Mouse (Mus musculus) liver, embryonic 11.5 days (tissue): ENCODE measurements around the gene Actl6a. TPM values are rescaled to one million over a fixed set of nuclear protein-coding genes. Genes with fewer than 3 reads are reported as not detected.

Experiments used
- ATAC-seq: fragments of 200-750 bp; cut with Nextera tagmentation; replicated peaks from 2 replicates; pipeline ENCODE4 v1.8.0; 2017; ENCODE audit warnings: moderate number of reproducible peaks, mild to moderate bottlenecking, moderate TSS enrichment, moderate library complexity; ENCODE audit not compliant: low FRiP score
- DNase-seq: peaks from one replicate; pipeline ENCODE4 v3.0.0-alpha.2; 2017; ENCODE audit warnings: low spot score
- H3K27ac ChIP-seq: fragments of 300-500 bp; sonication (generic); 2 replicates; pipeline ENCODE4 v1.5.1; 2014; ENCODE audit warnings: mild to moderate bottlenecking, low read depth, low read length, control low read depth
- H3K27me3 ChIP-seq: fragments of 300-500 bp; sonication (generic); replicated peaks from 2 replicates; pipeline ENCODE4 v1.6.1; 2014; ENCODE audit warnings: low read length, mixed read lengths; ENCODE audit not compliant: control insufficient read depth, insufficient read depth
- H3K36me3 ChIP-seq: fragments of 300-500 bp; sonication (generic); 2 replicates; pipeline ENCODE4 v1.6.1; 2014; ENCODE audit warnings: mild to moderate bottlenecking, low read length, moderate library complexity, mixed read lengths; ENCODE audit not compliant: control insufficient read depth, insufficient read depth
- H3K4me1 ChIP-seq: fragments of 300-500 bp; sonication (generic); replicated peaks from 2 replicates; pipeline ENCODE4 v1.6.1; 2014; ENCODE audit warnings: low read length, mixed read lengths; ENCODE audit not compliant: control insufficient read depth, insufficient read depth
- H3K4me2 ChIP-seq: fragments of 300-500 bp; sonication (generic); 2 replicates; pipeline ENCODE4 v1.6.1; 2014; ENCODE audit warnings: mild to moderate bottlenecking, control low read depth, moderate library complexity
- H3K4me3 ChIP-seq: fragments of 300-500 bp; sonication (generic); 2 replicates; pipeline ENCODE4 v1.5.1; 2014; ENCODE audit warnings: low read depth, low read length, control low read depth
- H3K9ac ChIP-seq: fragments of 300-500 bp; sonication (generic); 2 replicates; pipeline ENCODE4 v1.6.1; 2014; ENCODE audit warnings: low read depth, low read length, control low read depth
- H3K9me3 ChIP-seq: fragments of 300-500 bp; sonication (generic); 2 replicates; pipeline ENCODE4 v1.6.1; 2016; ENCODE audit warnings: low read length, inconsistent platforms, mixed read lengths; ENCODE audit not compliant: control insufficient read depth
- WGBS: fragments of 180-500 bp; shearing (Covaris S2); extraction: QIAGEN DNeasy Blood & Tissue Kit; methylation state at CpG from one replicate; pipeline ENCODE4 v1.1.7; 2014; 5-methylcytosine and 5-hydroxymethylcytosine counted together
- polyA plus RNA-seq: library from polyadenylated mRNA; unstranded; fragments of >200 nt; fragmentation: Nextera tagmentation; extraction: Ambion mirVana; gene quantifications from 2 replicates; pipeline ENCODE4 v1.2.1, GENCODE M21; 2014

The Actl6a gene
- polyA plus RNA-seq, 1 experiment from 2014 or later = 196 TPM

DNA sequence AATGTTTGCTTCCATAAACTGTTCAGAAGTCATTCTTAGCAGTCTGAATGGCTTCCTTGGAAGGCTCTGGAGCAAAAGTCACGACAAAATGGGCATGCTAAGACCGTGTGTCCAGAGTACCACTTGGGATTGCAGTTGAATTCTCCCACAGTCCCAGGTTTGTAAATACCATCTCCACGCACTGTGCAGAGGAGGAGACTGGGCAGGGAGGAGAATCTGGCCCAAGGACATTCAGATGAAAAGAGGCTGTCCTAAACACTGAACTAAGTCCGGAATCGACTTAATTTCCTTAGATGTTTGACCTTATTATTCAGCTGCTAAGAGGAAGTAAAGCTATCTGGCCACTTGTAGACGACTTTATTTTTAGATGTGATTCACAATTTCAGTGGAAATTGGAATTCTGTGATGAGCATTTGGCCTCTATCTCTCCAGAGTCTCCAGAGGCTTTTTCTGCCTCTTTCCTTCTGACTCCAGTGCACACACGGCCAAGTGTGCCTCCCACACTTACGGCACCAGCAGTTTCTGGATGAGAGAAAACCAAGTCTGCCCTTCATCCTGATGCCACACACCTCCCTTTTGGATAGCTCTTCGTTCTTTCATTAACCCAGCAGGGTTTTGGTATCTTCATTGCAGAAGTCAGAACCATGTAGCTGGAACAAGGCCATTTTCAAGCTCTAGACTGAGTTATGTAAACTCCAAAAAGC, 37.7 kb upstream of the Actl6a start:
- Histone ChIP-seq H3K4me2 (no peak overlapping the region), H3K9me3 (no peaks in the 10 kb centered on the region), H3K36me3 (no peaks in the 10 kb centered on the region), H3K27ac (no peak overlapping the region), H3K27me3 (no peaks in the 10 kb centered on the region), H3K4me3 (no peak overlapping the region), H3K9ac (no peak overlapping the region), H3K4me1 (no peaks in the 10 kb centered on the region)
- WGBS = 77% methylated on average over 9 of the region's 9 CpGs
- no peak for DNase-seq
- ATAC-seq = no peak

DNA sequence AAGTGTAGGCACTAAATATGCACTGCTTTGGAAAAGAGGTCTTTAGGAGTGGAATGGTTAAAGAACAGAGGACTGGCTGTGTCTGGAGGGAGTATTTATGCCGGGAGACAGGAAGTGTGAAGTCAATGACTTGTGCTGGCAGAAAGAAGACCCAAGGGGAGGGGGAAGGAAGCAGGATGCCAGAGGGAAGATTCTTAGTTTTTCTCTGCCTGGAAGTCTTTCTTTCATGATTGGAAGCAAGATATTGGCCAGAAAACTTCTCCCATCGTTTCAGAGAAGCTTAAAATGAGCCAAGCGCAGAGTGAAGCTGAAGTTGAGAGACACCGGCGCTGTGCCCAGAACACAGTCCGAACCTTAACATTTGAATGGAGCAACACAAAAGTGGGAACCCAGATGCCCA, 36.9 kb upstream of the Actl6a start:
- ATAC-seq (no peak), DNase-seq (no peak)
- 70% methylated on average over 6 of the region's 6 CpGs for WGBS
- Histone ChIP-seq H3K9ac (no peak overlapping the region), H3K36me3 (no peaks in the 10 kb centered on the region), H3K9me3 (no peaks in the 10 kb centered on the region), H3K4me3 (no peak overlapping the region), H3K4me1 (no peaks in the 10 kb centered on the region), H3K27me3 (no peaks in the 10 kb centered on the region), H3K4me2 (no peak overlapping the region), H3K27ac (no peak overlapping the region)

DNA sequence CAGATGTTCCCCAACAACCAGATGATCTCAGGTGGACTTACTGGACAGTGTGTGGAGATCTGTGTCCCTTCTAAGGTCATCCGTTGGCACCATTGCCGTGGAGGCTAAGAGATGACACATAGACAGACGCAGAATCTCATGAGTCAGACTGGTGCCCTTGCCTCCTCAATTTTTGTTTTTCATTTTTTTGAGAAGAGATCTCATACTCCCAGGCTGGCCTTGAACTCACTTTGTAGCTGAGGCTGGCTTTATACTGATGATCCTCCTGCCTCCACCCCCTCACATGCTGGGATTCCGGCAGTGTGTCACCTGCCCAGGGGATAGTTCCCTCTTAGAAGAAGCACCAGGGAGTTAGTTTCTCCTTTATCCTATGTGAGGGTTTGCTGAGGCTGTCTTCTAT, 35.9 kb upstream of the Actl6a start:
- H3K27me3 ChIP-seq = no peaks in the 10 kb centered on the region
- no peak overlapping the region for H3K4me3 ChIP-seq
- 85% methylated on average over 4 of the region's 4 CpGs for WGBS
- no peaks in the 10 kb centered on the region for H3K4me1 ChIP-seq
- H3K9ac ChIP-seq = no peak overlapping the region
- H3K27ac ChIP-seq = no peak overlapping the region
- H3K36me3 ChIP-seq = no peaks in the 10 kb centered on the region
- ATAC-seq (no peak), DNase-seq (no peak)
- H3K4me2 ChIP-seq = no peak overlapping the region
- no peaks in the 10 kb centered on the region for H3K9me3 ChIP-seq

DNA sequence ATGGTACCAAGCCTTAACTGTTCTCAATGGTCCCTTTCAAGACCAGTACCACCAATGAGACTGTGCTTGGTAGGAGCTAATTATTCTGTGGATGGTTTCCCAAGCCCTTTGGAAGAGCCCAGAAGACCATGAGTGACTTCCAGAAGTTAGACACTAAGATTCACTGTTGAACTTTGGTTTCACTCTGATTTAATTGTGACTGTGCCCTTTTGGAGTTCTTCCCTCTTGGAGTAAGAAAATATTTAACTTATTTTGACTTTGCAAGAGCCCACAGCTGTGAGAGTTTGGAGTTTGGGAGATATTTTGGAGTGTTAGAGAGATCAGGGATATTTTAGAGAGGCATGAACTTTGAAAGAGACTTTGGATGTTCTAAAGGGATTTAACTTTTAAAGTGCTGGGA, 32.9 kb upstream of the Actl6a start:
- Histone ChIP-seq H3K4me2 (no peak overlapping the region), H3K9ac (no peak overlapping the region), H3K27ac (no peak overlapping the region), H3K4me1 (no peaks in the 10 kb centered on the region), H3K9me3 (no peaks in the 10 kb centered on the region), H3K4me3 (no peak overlapping the region), H3K36me3 (no peaks in the 10 kb centered on the region), H3K27me3 (no peaks in the 10 kb centered on the region; the same call in 1 of the 2 replicates)
- ATAC-seq (no peak), DNase-seq (no peak)

DNA sequence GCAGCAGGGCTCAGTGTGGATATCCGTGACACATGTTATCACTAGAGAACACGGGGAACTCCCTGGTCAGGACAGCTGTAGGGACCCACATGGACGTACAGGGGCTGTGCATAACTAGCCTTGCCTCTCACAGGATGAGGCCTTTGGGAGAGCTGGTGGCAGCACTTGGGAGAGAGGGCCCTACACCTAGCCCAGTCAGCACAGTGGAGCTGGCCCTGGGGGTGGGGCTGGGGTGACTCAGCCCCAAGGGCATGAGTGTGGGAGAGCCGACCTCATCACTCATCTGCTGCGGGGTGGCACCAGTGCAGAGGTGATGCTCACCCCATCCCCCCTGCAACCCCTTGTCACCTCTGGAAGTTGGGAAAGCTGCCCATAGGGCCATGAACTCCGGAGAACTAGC, 29.7 kb upstream of the Actl6a start:
- Histone ChIP-seq H3K9ac (no peak overlapping the region), H3K4me1 (no peaks in the 10 kb centered on the region), H3K36me3 (no peaks in the 10 kb centered on the region), H3K27me3 (no peaks in the 10 kb centered on the region; the same call in 1 of the 2 replicates), H3K4me2 (no peak overlapping the region), H3K4me3 (no peak overlapping the region), H3K9me3 (no peaks in the 10 kb centered on the region), H3K27ac (no peak overlapping the region)
- WGBS = 70% methylated on average over 6 of the region's 6 CpGs
- DNase-seq = no peak
- 0 out of 2 replicates have a peak, but pooled peaks have one; percentile 10 for ATAC-seq

DNA sequence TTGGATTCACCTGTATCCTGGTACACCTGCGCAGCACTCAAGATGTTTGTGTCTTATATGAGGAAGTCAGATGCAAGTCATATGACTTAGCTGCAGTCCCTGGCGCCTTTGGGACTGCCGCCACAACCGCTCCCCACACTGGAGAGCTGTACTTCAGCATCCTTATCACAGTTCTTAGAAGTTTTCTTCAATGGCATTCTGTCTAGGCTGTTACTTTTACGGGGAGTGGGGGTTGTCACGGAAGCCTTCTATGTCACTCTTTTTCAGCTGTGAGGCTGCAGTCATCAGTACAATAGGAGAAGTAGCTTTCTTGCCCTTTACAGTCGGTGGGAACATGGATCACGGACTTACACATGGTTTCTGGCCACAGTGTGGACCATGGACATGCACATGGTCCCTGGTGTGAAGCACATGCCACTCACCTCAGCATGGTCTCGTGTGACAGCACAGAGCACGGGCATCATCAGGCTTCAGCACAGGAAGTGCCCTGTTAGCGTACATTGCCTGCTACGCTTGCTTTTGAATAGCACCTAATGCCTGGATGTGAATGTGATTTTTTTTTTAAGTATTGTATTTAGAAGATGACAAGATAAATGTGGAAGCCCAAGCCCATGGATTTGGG, 23.1 kb upstream of the Actl6a start:
- Histone ChIP-seq H3K27me3 (no peaks in the 10 kb centered on the region), H3K9ac (no peak overlapping the region), H3K9me3 (no peaks in the 10 kb centered on the region), H3K4me2 (no peak overlapping the region), H3K27ac (no peak overlapping the region), H3K36me3 (no peaks in the 10 kb centered on the region), H3K4me1 (no peaks in the 10 kb centered on the region), H3K4me3 (no peak overlapping the region)
- 72% methylated on average over 11 of the region's 12 CpGs for WGBS
- DNase-seq (no peak), ATAC-seq (no peak)

DNA sequence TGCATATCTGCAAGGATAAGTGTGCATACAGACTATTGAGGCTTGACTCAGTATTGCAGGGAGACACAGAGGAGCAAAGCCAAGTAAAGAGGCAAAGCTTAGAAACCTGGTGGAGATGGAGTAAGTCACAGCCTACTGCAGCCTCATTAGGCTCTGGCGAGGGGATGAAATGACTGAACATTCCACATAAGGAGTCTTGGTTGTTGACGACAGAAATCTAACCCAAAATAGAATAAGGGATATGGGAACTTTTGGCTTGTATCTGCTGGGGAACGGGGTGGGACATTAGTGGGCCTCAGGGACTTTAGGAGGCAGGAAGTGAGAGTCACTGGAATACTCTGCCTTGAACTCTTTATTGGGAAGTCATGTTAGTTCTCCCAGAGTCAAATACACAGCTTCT, 21.5 kb upstream of the Actl6a start:
- no peak for ATAC-seq
- WGBS = 78% methylated on average over 3 of the region's 3 CpGs

DNA sequence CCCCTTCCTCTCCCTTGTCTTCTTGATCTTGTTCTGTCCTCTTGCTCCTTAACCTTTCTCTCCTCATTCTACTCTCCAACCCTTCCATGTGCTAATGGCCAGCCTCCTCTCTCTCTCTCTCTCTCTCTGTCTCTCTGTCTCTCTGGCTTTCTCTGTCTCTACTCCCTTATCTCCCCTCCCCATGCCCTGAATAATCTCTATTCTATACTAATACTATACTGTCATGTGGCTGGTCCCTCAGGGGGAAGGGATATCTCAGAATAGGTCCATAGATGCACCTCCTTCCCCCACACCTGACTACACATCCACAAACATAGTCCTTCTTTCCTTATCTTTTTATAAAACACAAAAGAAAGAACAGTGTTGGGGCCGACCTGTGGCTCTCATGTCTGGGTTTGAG, 19.6 kb upstream of the Actl6a start:
- no peak for DNase-seq
- ATAC-seq = no peak; the same call in 1 of the 2 replicates
- Histone ChIP-seq H3K4me3 (no peak overlapping the region), H3K36me3 (no peaks in the 10 kb centered on the region), H3K4me1 (peaks cover 11% of the 10 kb centered on the region), H3K9ac (no peak overlapping the region), H3K27ac (no peak overlapping the region), H3K9me3 (no peaks in the 10 kb centered on the region), H3K27me3 (no peaks in the 10 kb centered on the region), H3K4me2 (no peak overlapping the region)
- 56% methylated on average over 1 of the region's 1 CpGs for WGBS

More for the DNA sequence above, 21.5 kb upstream of the Actl6a start:
- Histone ChIP-seq H3K9me3 (no peaks in the 10 kb centered on the region), H3K36me3 (no peaks in the 10 kb centered on the region), H3K27me3 (no peaks in the 10 kb centered on the region), H3K9ac (no peak overlapping the region), H3K4me1 (no peaks in the 10 kb centered on the region), H3K27ac (no peak overlapping the region), H3K4me3 (no peak overlapping the region), H3K4me2 (no peak overlapping the region)
- DNase-seq = no peak

DNA sequence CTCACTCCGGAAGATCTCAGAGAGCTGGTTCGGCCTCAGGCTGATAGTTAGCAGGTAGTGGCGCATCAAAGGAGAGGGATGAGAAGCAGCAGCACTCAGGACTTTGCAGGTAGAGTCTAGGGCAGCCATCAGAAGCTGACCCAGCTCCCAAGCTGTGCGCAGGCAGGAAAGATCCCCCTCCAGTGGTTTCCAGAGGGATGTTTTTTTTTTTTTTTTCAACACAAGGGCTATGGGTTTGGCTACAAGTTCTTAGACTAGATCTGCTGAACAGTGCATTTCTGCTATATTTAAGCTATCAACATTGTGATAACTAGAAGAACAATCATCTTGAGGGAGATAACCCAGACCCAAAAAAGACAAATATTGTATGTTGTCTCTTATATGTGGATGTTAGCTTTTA, 18.9 kb upstream of the Actl6a start:
- H3K36me3 ChIP-seq = no peaks in the 10 kb centered on the region
- H3K9me3 ChIP-seq = no peaks in the 10 kb centered on the region
- ATAC-seq (no peak), DNase-seq (no peak)
- H3K4me3 ChIP-seq = no peak overlapping the region
- peaks cover 11% of the 10 kb centered on the region for H3K4me1 ChIP-seq
- no peak overlapping the region for H3K27ac ChIP-seq
- 57% methylated on average over 4 of the region's 4 CpGs for WGBS
- H3K4me2 ChIP-seq = no peak overlapping the region
- H3K27me3 ChIP-seq = no peaks in the 10 kb centered on the region
- H3K9ac ChIP-seq = no peak overlapping the region
